Mouse (Mus musculus) limb, embryonic 11.5 days (tissue): ENCODE results near the gene Aldh1l1. TPM values are rescaled to one million over a fixed set of nuclear protein-coding genes. Genes with fewer than 3 reads are reported as not detected.

ENCODE experiments used
- ATAC-seq: fragments of 200-750 bp; cut with Nextera tagmentation; 2 replicates; pipeline ENCODE4 v1.8.0; 2017; ENCODE audit warnings: low read depth; ENCODE audit not compliant: insufficient number of reproducible peaks, low FRiP score, low TSS enrichment
- DNase-seq: peaks from one replicate; pipeline ENCODE4 v3.0.0-alpha.2; 2015; ENCODE audit warnings: low spot score
- H3K27ac ChIP-seq: fragments of 300-500 bp; sonication (generic); replicated peaks from 2 replicates; pipeline ENCODE4 v1.5.1; 2014; ENCODE audit warnings: low read depth, mild to moderate bottlenecking, low read length
- H3K27me3 ChIP-seq: fragments of 300-500 bp; sonication (generic); 2 replicates; pipeline ENCODE4 v1.6.1; 2014; ENCODE audit warnings: mild to moderate bottlenecking, low read length, mixed read lengths; ENCODE audit not compliant: control insufficient read depth, insufficient read depth
- H3K36me3 ChIP-seq: fragments of 300-500 bp; sonication (generic); 2 replicates; pipeline ENCODE4 v1.6.1; 2014; ENCODE audit warnings: mild to moderate bottlenecking, low read length, moderate library complexity, mixed read lengths; ENCODE audit not compliant: control insufficient read depth, insufficient read depth
- H3K4me1 ChIP-seq: fragments of 300-500 bp; sonication (generic); 2 replicates; pipeline ENCODE4 v1.6.1; 2014; ENCODE audit warnings: low read length, mixed read lengths; ENCODE audit not compliant: control insufficient read depth, insufficient read depth
- H3K4me2 ChIP-seq: fragments of 300-500 bp; sonication (generic); 2 replicates; pipeline ENCODE4 v1.6.1; 2014; ENCODE audit warnings: low read depth, mild to moderate bottlenecking, moderate library complexity; ENCODE audit not compliant: severe bottlenecking
- H3K4me3 ChIP-seq: fragments of 300-500 bp; sonication (generic); 2 replicates; pipeline ENCODE4 v1.5.1; 2014; ENCODE audit warnings: low read depth, low read length
- H3K9ac ChIP-seq: fragments of 300-500 bp; sonication (generic); 2 replicates; pipeline ENCODE4 v1.6.1; 2014; ENCODE audit warnings: mild to moderate bottlenecking, low read length
- H3K9me3 ChIP-seq: fragments of 300-500 bp; sonication (generic); 2 replicates; pipeline ENCODE4 v1.6.1; 2016; ENCODE audit warnings: low read length; ENCODE audit not compliant: control insufficient read depth
- WGBS: fragments of 180-500 bp; shearing (Covaris S2); extraction: QIAGEN DNeasy Blood & Tissue Kit; methylation state at CpG from one replicate; pipeline ENCODE4 v1.1.7; 2014; 5-methylcytosine and 5-hydroxymethylcytosine counted together
- polyA plus RNA-seq: library from polyadenylated mRNA; unstranded; fragments of >200 nt; fragmentation: Nextera tagmentation; extraction: Ambion mirVana; gene quantifications from 2 replicates; pipeline ENCODE4 v1.2.1, GENCODE M21; 2014

Gene Aldh1l1
- polyA plus RNA-seq, 1 experiment from 2014 or later, result 0.57 TPM

DNA sequence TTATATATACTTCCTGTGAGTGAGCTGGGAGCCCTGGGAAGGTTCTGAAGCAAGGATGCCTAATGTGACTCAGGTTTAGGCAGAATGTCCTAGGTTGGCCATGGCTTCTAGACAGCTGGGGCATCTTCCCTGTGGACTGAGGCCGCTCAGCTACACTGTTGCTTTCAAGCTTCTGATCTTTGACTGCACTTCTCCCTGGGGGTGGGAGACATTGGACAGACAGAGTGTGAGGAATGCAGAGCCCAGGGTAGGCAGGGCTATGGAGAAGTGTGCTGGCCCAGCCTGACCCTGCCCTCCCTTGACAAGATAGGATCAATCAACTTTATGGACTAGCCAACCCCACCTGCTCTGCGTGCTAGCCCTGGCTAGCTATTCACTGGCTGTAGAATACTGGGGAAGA is 25.0 kb upstream of the Aldh1l1 start:
- 33% methylated on average over 2 of the region's 2 CpGs for whole genome bisulfite sequencing
- ATAC-seq (no peak), DNase-seq (no peak)
- Histone ChIP-seq H3K9ac (no peak overlapping the region), H3K27me3 (peaks cover 6% of the 10 kb centered on the region; the same call in 1 of the 2 replicates), H3K4me3 (no peak overlapping the region), H3K4me1 (peaks cover 7% of the 10 kb centered on the region; the same call in 1 of the 2 replicates), H3K9me3 (no peaks in the 10 kb centered on the region), H3K4me2 (no peak overlapping the region), H3K36me3 (no peaks in the 10 kb centered on the region), H3K27ac (no peak overlapping the region)

DNA sequence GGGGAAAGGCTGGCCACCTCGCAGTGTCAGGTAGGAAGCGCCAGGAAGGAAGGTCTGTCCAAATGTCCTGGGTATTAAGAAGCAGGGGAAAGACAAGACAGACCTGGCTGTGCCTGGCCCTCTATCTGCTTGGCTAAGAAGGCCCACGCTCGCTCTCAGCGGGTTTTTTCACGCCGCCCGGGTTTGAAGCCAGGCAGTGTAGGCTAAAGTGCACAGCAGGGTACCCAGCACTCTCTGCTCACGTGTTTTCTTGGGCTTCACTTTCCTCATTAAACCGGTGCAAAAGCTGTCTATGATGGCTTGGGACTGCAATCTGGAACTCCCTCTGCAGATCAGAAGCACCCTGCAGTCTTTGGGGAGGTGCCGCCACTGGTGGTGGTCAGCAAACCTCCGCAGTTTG is 24.5 kb upstream of the Aldh1l1 start:
- Histone ChIP-seq H3K36me3 (no peaks in the 10 kb centered on the region), H3K9ac (no peak overlapping the region), H3K9me3 (no peaks in the 10 kb centered on the region), H3K4me1 (peaks cover 7% of the 10 kb centered on the region; the same call in 1 of the 2 replicates), H3K4me2 (peak overlapping the region; percentile 100), H3K27me3 (peaks cover 6% of the 10 kb centered on the region; the same call in 1 of the 2 replicates), H3K27ac (no peak overlapping the region), H3K4me3 (peak overlapping the region; percentile 62)
- 7% methylated on average over 12 of the region's 12 CpGs for WGBS
- no peak for ATAC-seq
- no peak for DNase-seq

DNA sequence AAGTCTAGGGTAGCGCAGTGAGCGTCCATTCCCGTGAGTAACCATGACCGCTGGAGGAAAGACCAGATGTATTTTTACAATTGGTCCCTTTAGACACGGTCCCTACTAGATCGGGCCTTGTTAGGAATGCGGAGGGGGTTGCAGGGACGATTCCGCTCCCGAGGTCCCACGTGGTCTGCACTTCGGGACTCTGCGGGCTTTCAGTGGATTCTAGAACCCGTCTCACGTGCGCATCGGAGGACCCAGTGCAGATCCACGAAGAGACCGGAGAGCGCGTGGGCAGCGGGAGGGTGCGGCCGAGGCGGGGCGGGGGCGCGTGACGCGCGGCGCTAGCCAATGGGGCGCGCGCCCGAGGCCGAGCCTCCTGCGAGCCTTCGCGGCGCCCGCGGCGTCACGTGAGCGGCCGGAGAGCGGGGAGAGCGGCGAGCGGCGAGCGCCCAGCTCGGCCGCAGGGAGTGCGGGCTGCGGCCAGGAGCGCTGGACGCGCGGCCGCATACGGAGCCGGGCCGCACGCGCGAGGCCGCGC is 24.0 kb upstream of the Aldh1l1 start, which contains the start of gene Klf15:
Gene Klf15, plus strand, starts transcription at position 396 of the 526 bp plus-strand sequence.
- DNase-seq, result peak; percentile 66
- no peak within 1 kb of the TSS for H3K27ac ChIP-seq
- H3K9me3 ChIP-seq, result no peaks in the 10 kb centered on the region
- H3K4me3 ChIP-seq, result peak within 1 kb of the TSS; percentile 62
- ATAC-seq, result peak; percentile 53; the same call in 1 of the 2 replicates
- WGBS, result under 1% methylated on average over 54 of the region's 70 CpGs
- peak within 1 kb of the TSS; percentile 100 for H3K4me2 ChIP-seq
- H3K36me3 ChIP-seq, result no peaks in the 10 kb centered on the region
- peaks cover 7% of the 10 kb centered on the region; the same call in 1 of the 2 replicates for H3K4me1 ChIP-seq
- H3K9ac ChIP-seq, result peak within 1 kb of the TSS; percentile 60
- peaks cover 6% of the 10 kb centered on the region; the same call in 1 of the 2 replicates for H3K27me3 ChIP-seq

DNA sequence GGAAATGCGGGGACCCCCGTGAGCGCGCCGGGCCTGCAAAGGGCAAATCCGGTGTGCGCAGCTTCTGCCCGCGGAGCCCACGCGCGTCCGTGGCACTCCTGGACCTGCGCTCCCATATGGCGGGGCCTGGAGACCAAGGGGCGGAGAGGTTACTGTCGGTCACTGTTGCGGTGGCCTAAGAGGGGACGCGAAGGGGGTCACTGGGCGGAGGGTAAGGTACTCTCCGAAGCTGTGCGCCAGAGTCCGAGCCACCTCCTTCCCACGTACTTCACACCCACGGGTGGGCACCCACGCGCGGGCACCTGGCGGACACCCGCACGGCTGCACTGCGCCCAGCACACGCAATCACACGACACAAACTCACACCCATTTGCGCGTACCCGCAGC is 23.4 kb upstream of the Aldh1l1 start:
- WGBS, result under 1% methylated on average over 38 of the region's 38 CpGs

DNA sequence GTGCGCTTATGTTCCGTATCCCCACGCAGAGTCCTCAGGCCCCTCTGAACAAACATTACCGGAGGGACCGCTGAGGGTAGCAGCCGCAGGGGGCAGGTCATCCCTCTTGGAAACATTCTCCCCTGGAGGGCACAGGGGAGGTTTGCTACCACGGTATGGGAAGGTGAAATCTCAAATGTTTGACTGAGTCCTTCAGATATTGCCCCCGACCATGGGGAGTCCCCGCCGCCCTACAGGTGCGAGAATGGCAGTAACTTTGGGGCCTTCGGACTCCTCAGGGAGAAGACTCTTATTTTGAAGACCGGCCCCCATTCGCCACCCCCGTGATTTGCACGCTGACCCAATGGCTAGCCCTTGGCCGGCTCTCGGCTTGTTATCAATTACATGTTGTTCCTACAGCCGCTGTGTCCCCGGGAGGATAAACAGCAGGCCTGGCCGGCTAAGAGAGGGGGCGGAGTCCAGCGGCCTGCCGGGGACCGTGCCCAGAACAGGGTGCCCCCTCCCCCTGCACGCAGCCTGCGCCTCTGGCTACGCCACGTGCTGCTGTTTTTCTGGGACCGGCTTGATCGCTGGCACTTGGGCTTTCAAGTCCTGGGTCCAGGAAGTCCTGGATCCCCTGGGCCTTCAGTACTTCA is 22.9 kb upstream of the Aldh1l1 start:
- Histone ChIP-seq H3K4me1 (peaks cover 7% of the 10 kb centered on the region; the same call in 1 of the 2 replicates), H3K27ac (no peak overlapping the region), H3K27me3 (peaks cover 6% of the 10 kb centered on the region; the same call in 1 of the 2 replicates), H3K9me3 (no peaks in the 10 kb centered on the region), H3K4me3 (peak overlapping the region; percentile 62), H3K4me2 (peak overlapping the region; percentile 100), H3K9ac (peak overlapping the region; percentile 60; the same call in 1 of the 2 replicates), H3K36me3 (no peaks in the 10 kb centered on the region)
- ATAC-seq, result peak; percentile 74
- peak; percentile 78 for DNase-seq
- under 1% methylated on average over 31 of the region's 31 CpGs for WGBS

More for the DNA sequence above, 23.4 kb upstream of the Aldh1l1 start:
- peak overlapping the region; percentile 62 for H3K4me3 ChIP-seq
- peaks cover 7% of the 10 kb centered on the region; the same call in 1 of the 2 replicates for H3K4me1 ChIP-seq
- H3K9me3 ChIP-seq, result no peaks in the 10 kb centered on the region
- H3K36me3 ChIP-seq, result no peaks in the 10 kb centered on the region
- ATAC-seq, result peak; percentile 29
- H3K4me2 ChIP-seq, result peak overlapping the region; percentile 100
- peak overlapping the region; percentile 60 for H3K9ac ChIP-seq
- H3K27ac ChIP-seq, result no peak overlapping the region
- peaks cover 6% of the 10 kb centered on the region; the same call in 1 of the 2 replicates for H3K27me3 ChIP-seq
- peak; percentile 53 for DNase-seq

DNA sequence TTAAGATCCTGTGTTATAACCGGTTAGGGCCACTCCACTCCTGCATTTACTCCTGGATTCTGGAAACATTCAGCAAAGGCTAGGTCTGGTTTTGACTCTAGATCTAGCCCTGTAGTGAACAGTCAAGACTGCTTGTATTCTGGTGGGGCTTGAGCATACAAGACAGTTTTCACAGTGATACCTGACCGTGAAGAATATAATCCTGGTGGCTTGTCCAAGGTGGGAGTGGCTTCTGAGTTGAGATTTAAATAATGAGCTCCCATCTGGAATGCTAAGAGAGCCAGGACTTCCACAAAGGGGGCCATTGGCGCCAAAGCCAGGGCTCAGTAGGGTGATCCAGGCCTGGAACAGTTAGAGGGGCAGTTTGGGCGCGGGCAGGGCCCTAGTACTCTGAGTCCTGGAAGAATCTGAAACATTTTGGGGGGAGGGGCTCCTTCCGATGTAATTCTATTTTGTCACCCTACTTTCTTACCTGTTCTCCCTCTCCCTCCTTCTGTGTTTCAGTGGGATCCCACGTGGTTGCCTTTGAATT is 22.3 kb upstream of the Aldh1l1 start:
- H3K36me3 ChIP-seq, result no peaks in the 10 kb centered on the region
- no peak overlapping the region for H3K27ac ChIP-seq
- DNase-seq, result peak; percentile 32
- H3K9me3 ChIP-seq, result no peaks in the 10 kb centered on the region
- H3K4me1 ChIP-seq, result peaks cover 7% of the 10 kb centered on the region; the same call in 1 of the 2 replicates
- H3K4me3 ChIP-seq, result peak overlapping the region; percentile 62
- WGBS, result 34% methylated on average over 7 of the region's 7 CpGs
- peak overlapping the region; percentile 100 for H3K4me2 ChIP-seq
- peaks cover 6% of the 10 kb centered on the region; the same call in 1 of the 2 replicates for H3K27me3 ChIP-seq
- no peak; the same call in 1 of the 2 replicates for ATAC-seq
- peak overlapping the region; percentile 9; the same call in 1 of the 2 replicates for H3K9ac ChIP-seq

DNA sequence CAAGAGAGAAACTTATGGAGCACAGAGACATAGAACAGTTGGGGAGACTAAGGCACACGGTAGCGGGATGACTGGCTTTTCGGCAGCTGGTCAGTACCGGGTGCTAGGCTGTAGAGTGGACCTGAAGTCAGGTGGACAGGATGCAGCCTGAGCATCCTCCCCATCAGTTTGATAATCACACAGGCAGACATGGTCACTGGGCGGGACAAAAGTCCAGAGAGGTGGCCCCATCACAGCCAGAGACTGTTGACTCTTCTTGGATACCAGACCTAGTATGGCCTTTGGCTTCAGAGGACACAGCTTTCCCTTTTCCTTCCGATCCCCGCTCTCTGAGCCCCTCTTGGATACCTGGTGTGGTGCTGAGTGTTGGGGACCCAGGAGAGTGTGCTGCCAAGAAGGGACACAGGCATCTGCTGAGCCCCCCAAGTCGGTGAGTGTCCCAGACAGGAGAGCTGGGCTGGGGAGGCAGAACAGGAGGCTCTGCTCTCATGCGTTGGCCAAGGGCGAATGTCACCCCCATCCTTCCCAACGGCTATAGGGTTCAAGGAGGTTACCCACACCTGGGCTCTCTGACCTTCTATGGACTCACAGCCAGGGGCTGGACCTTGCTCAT is 21.1 kb upstream of the Aldh1l1 start:
- ATAC-seq (no peak), DNase-seq (no peak)
- H3K27me3 ChIP-seq, result peaks cover 6% of the 10 kb centered on the region; the same call in 1 of the 2 replicates
- H3K36me3 ChIP-seq, result no peaks in the 10 kb centered on the region
- no peak overlapping the region for H3K9ac ChIP-seq
- 92% methylated on average over 11 of the region's 11 CpGs for WGBS
- H3K27ac ChIP-seq, result no peak overlapping the region
- H3K4me1 ChIP-seq, result peaks cover 7% of the 10 kb centered on the region; the same call in 1 of the 2 replicates
- no peak overlapping the region for H3K4me3 ChIP-seq
- no peak overlapping the region for H3K4me2 ChIP-seq
- no peaks in the 10 kb centered on the region for H3K9me3 ChIP-seq

DNA sequence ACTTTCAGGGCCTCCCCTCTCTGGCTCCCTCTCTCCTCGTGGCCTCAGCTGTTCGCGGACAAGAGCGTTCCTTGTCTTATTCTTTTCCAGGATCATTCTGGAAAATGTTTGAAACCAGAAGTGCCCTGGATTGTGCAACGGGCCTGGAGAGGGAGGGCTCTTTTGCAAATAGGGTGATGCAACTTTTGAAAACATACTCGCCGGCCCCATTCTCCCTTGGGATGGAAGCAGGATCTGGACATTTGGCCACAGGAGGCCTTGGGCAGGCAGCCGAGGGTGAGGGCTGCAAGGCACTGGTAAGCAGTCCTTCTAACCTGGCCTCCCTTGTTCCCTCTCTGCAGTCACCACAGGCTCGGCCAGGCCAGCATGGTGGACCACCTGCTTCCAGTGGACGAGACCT is 20.1 kb upstream of the Aldh1l1 start:
- 87% methylated on average over 10 of the region's 10 CpGs for WGBS
- H3K36me3 ChIP-seq, result no peaks in the 10 kb centered on the region
- no peak for DNase-seq

More for the DNA sequence above, 20.1 kb upstream of the Aldh1l1 start:
- Histone ChIP-seq H3K4me1 (peaks cover 10% of the 10 kb centered on the region; the same call in 1 of the 2 replicates), H3K4me2 (no peak overlapping the region), H3K27ac (no peak overlapping the region), H3K27me3 (peaks cover 4% of the 10 kb centered on the region; the same call in 1 of the 2 replicates), H3K9me3 (no peaks in the 10 kb centered on the region), H3K9ac (no peak overlapping the region), H3K4me3 (no peak overlapping the region)
- ATAC-seq, result no peak
